Mouse (Mus musculus): ENCODE measurements at regions not wholly inside any gene's neighbourhood (a gene's known extent, or its start where the extent isn't known, plus 50 kb on each side); places are given as distances from the start of the nearest gene placed in this dataset.

DNA sequence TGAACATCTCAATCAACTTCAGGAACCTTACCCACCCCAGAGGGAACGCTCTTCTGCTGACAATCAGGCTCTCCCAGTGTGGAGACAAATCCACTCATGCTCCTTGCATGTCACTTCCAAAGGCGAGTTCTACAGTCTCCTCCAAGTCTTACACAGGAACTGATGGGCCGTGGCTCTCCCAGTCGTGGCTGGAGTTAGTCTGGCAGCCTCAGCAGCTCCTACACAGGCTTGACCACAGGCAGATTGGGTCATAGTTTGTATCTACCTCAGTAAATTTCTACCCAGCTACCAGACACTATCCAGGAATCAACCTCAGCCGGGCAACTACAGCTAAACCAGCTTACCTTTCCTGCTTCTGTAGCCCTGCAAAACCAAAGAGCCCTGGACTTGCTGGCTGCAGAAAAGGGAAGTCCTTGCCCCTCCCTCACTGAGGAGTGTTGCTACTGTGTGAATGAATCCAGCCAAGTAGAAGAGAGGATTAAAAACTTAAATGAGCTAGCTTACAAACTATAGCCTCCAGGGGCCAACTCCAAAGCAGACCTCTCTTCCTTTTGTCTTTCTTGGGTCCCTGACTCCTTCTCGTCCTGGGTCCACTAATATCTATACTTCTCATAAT lies 978.5 kb downstream of the 4930447A16Rik start:
- no peak for TF ChIP-seq CTCF (IDR thresholded peaks at IDR 0.05)
- TF ChIP-seq EP300 (IDR thresholded peaks at IDR 0.05): no peak

All from lung, postnatal 0 days (tissue).